Mouse (Mus musculus) olfactory bulb, adult 2 months (tissue): ENCODE data around the gene Ankk1. TPM values are rescaled to one million over a fixed set of nuclear protein-coding genes. Genes with fewer than 3 reads are reported as not detected.

ENCODE experiments used
- H3K27ac ChIP-seq: fragments of 200-500 bp; 2 replicates; pipeline ENCODE4 v1.5.1; 2012; ENCODE audit warnings: low read depth, low read length; ENCODE audit not compliant: insufficient read depth
- H3K4me1 ChIP-seq: fragments of 200-500 bp; 2 replicates; pipeline ENCODE4 v1.6.1; 2012; ENCODE audit warnings: low read length; ENCODE audit not compliant: control insufficient read depth, insufficient read depth
- H3K4me3 ChIP-seq: fragments of 200-500 bp; 2 replicates; pipeline ENCODE4 v1.5.1; 2012; ENCODE audit warnings: mild to moderate bottlenecking, low read depth, low read length, moderate library complexity; ENCODE audit not compliant: insufficient read depth
- CTCF ChIP-seq: fragments of 200-500 bp; IDR thresholded peaks from 2 replicates; pipeline ENCODE4 v1.5.1; 2012; ENCODE audit warnings: low read depth, mild to moderate bottlenecking, low read length, moderate library complexity; ENCODE audit not compliant: insufficient read depth
- POLR2A ChIP-seq: fragments of 200-500 bp; IDR thresholded peaks from 2 replicates; pipeline ENCODE4 v1.6.1; 2012; ENCODE audit warnings: mild to moderate bottlenecking, low read depth, low read length, moderate library complexity; ENCODE audit not compliant: insufficient read depth
- WGBS: fragments of 180-500 bp; shearing (Covaris S2); methylation state at CpG from one replicate; pipeline ENCODE4 v1.1.7; 2018; 5-methylcytosine and 5-hydroxymethylcytosine counted together
- polyA plus RNA-seq: library from polyadenylated mRNA; stranded (reverse); fragments of >200 nt; gene quantifications from 2 replicates; pipeline ENCODE4 v1.2.4, GENCODE M21; 2012; ENCODE audit warnings: low replicate concordance; ENCODE audit not compliant: missing spikeins, insufficient read depth, insufficient read length

The Ankk1 gene
- polyA plus RNA-seq, 1 experiment, result not detected

GRCm38 (mm10) chr9:49379962-49380361 lies 46.9 kb downstream of the Ankk1 start:
- H3K27ac ChIP-seq, result no peak overlapping the region
- no peak overlapping the region for H3K4me3 ChIP-seq
- H3K4me1 ChIP-seq, result no peaks in the 10 kb centered on the region
- 89% methylated on average over 4 of the region's 4 CpGs for WGBS
- TF ChIP-seq CTCF (no peak), POLR2A (no peak)

- WGBS, result 89% methylated on average over 2 of the region's 2 CpGs
Measured at GRCm38 (mm10) chr9:49373946-49374345, 52.9 kb downstream of the Ankk1 start.

GRCm38 (mm10) chr9:49365763-49366162 lies 61.1 kb downstream of the Ankk1 start:
- no peak for TF ChIP-seq POLR2A
- no peak for TF ChIP-seq CTCF
- Histone ChIP-seq H3K4me1 (no peaks in the 10 kb centered on the region), H3K4me3 (no peak overlapping the region), H3K27ac (no peak overlapping the region)
- WGBS, result 55% methylated on average over 5 of the region's 5 CpGs

More at GRCm38 (mm10) chr9:49373946-49374345, 52.9 kb downstream of the Ankk1 start:
- Histone ChIP-seq H3K4me3 (no peak overlapping the region), H3K4me1 (no peaks in the 10 kb centered on the region), H3K27ac (no peak overlapping the region)
- TF ChIP-seq CTCF (no peak), POLR2A (no peak)

Other genes starting within 250 kb of the Ankk1 start
- not detected in 2 replicates for gene Gm4894, start 176.5 kb downstream of the Ankk1 start, polyA plus RNA-seq
- not detected in 2 replicates for gene Drd2, start 86.4 kb downstream of the Ankk1 start, polyA plus RNA-seq
- gene Ttc12, start 59.2 kb upstream of the Ankk1 start, polyA plus RNA-seq, result not detected in 2 replicates